Mouse (Mus musculus) hindbrain, embryonic 16.5 days (tissue): ENCODE measurements around the gene Alyref. TPM values are rescaled to one million over a fixed set of nuclear protein-coding genes. Genes with fewer than 3 reads are reported as not detected.
A peak's percentile ranks its signal among the peaks of the same experiment; 100 is the strongest.
"Not testable (repeated sequence)": the region's sequence is repeated elsewhere in the genome, so short reads cannot be mapped to it uniquely, and the experiment has no call there.

ENCODE experiments used
- ATAC-seq: fragments of 200-750 bp; cut with Nextera tagmentation; 2 replicates; pipeline ENCODE4 v1.8.0; 2017; ENCODE audit warnings: moderate TSS enrichment, moderate library complexity
- H3K27ac ChIP-seq: fragments of 300-500 bp; sonication (generic); 2 replicates; pipeline ENCODE4 v1.5.1; 2014; ENCODE audit warnings: low read depth, mild to moderate bottlenecking, control low read depth, low read length, moderate library complexity
- H3K27me3 ChIP-seq: fragments of 300-500 bp; sonication (generic); replicated peaks from 2 replicates; pipeline ENCODE4 v1.6.1; 2014; ENCODE audit warnings: low read length; ENCODE audit not compliant: control insufficient read depth, insufficient read depth
- H3K36me3 ChIP-seq: fragments of 300-500 bp; sonication (generic); 2 replicates; pipeline ENCODE4 v1.6.1; 2014; ENCODE audit warnings: mild to moderate bottlenecking, low read length, moderate library complexity, mixed read lengths; ENCODE audit not compliant: control insufficient read depth, insufficient read depth
- H3K4me1 ChIP-seq: fragments of 300-500 bp; sonication (generic); 2 replicates; pipeline ENCODE4 v1.6.1; 2014; ENCODE audit warnings: low read depth, low read length; ENCODE audit not compliant: control insufficient read depth, insufficient read depth
- H3K4me2 ChIP-seq: fragments of 300-500 bp; sonication (generic); 2 replicates; pipeline ENCODE4 v1.6.1; 2014; ENCODE audit warnings: mild to moderate bottlenecking, low read length, control low read depth, moderate library complexity
- H3K4me3 ChIP-seq: fragments of 300-500 bp; sonication (generic); 2 replicates; pipeline ENCODE4 v1.5.1; 2014; ENCODE audit warnings: mild to moderate bottlenecking, low read length, control low read depth, moderate library complexity
- H3K9ac ChIP-seq: fragments of 300-500 bp; sonication (generic); 2 replicates; pipeline ENCODE4 v1.6.1; 2014; ENCODE audit warnings: low read depth, mild to moderate bottlenecking, control low read depth, low read length, moderate library complexity
- H3K9me3 ChIP-seq: fragments of 300-500 bp; sonication (generic); 2 replicates; pipeline ENCODE4 v1.6.1; 2014; ENCODE audit warnings: mild to moderate bottlenecking, low read length, moderate library complexity; ENCODE audit not compliant: control insufficient read depth
- WGBS: fragments of 180-500 bp; shearing (Covaris S2); extraction: QIAGEN DNeasy Blood & Tissue Kit; methylation state at CpG from one replicate; pipeline ENCODE4 v1.1.7; 2014; 5-methylcytosine and 5-hydroxymethylcytosine counted together
- polyA plus RNA-seq: library from polyadenylated mRNA; unstranded; fragments of >200 nt; fragmentation: Nextera tagmentation; extraction: Ambion mirVana; gene quantifications from 2 replicates; pipeline ENCODE4 v1.2.1, GENCODE M21; 2015

The Alyref gene
- polyA plus RNA-seq, 1 experiment from 2014 or later = 55.8 TPM

DNA sequence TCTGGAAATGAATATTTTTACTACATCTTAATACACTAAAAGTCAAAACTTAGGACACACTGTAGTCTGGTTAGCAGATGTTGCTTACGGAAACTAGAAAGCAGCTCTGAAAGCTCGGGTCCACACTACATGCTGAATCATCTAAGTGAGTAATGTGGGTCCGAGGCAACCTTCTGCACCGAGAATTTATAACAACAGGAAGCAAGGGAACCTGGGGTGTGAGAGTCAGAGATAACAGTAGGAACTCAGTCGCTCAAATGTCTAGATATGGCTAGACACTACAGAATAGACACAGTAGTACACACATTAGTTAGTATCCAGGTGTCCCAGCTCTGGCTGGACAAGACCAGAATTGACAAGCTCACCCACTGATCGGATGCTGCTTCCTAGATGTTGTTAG is 9.6 kb downstream of the Alyref start:
- no peak for ATAC-seq
- 95% methylated on average over 6 of the region's 6 CpGs for WGBS
- H3K27ac ChIP-seq = no peak overlapping the region
- no peak overlapping the region for H3K4me3 ChIP-seq
- 0 out of 2 replicates have a peak, but pooled peaks cover 3% of the 10 kb centered on the region for H3K9me3 ChIP-seq
- H3K4me1 ChIP-seq = no peaks in the 10 kb centered on the region
- no peaks in the 10 kb centered on the region for H3K27me3 ChIP-seq
- no peak overlapping the region for H3K4me2 ChIP-seq
- no peak overlapping the region for H3K9ac ChIP-seq
- H3K36me3 ChIP-seq = peaks cover 44% of the 10 kb centered on the region

DNA sequence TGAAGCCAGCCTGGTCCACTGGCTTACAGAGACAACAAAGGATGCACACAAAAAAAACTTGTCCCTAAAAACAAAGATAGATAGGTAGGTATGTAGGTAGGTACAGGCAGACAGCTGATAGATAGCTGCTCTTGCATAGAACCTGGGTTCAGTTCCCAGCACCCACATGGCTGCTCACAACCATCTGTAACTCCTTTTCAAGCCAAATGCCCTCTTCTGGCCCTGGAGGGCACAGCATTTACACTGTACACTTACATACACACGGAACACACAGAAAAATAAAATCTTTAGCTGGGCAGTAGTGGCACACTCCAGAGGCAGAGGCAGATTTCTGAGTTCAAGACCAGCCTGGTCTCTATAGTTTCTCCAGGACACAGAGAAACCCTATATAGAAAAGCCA is 14.2 kb downstream of the Alyref start:
- Histone ChIP-seq H3K27ac (no peak overlapping the region), H3K36me3 (peaks cover 34% of the 10 kb centered on the region), H3K4me1 (peaks cover 18% of the 10 kb centered on the region), H3K27me3 (no peaks in the 10 kb centered on the region), H3K4me2 (no peak overlapping the region), H3K9me3 (0 out of 2 replicates have a peak, but pooled peaks cover 3% of the 10 kb centered on the region), H3K4me3 (no peak overlapping the region), H3K9ac (no peak overlapping the region)
- 97% methylated on average over 1 of the region's 1 CpGs for WGBS
- ATAC-seq = no peak

DNA sequence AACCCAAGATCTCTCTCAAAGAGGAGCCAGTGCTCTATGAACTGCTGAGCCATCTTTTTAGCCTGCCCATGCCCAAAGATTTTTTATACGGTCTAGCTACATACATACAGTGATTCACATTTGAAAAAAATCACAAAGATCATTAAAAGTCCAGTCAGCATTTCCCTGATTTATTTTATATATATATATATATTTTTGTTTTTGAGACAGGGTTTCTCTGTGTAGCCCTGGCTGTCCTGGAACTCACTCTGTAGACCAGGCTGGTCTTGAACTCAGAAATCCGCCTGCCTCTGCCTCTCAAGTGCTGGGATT is 15.2 kb downstream of the Alyref start:
- WGBS = 90% methylated on average over 2 of the region's 2 CpGs
- not testable (repeated sequence) for H3K9me3 ChIP-seq, ATAC-seq, H3K4me3 ChIP-seq, H3K27me3 ChIP-seq, H3K9ac ChIP-seq, H3K4me2 ChIP-seq, H3K27ac ChIP-seq
- peaks cover 21% of the 10 kb centered on the region for H3K4me1 ChIP-seq
- H3K36me3 ChIP-seq = peaks cover 39% of the 10 kb centered on the region

DNA sequence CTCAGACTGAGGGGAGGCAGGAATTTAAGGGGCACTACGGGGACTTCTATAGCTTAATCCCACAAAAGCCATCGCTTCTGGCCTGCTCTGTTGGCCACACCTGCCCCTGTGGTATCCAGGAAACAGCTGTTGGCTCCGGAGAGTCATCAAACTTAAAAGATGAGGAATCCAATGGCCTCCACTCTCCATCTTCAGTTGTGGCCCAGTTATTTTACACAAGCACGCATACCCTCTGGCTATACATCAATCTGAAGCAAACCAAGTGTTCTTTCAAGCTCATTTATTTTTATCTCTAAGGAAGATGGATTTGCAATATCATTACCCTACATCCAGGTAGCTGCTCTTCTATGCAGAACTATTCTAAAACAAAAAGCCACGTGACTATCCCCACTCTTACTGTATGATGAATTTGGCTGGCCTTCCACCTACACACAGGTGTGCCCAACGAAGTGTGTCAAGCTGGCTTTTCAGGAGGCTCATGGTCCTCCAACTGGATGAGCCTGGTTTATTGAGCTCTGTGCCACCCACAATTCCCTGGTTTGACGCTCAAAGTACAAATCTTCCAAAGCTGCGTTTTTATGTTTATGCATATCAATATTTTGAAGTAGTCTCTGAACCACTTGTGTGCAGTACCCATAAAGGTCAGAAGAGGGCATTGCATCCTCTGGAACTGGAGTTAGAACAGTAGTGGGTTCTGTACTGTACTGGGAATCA is 15.7 kb downstream of the Alyref start:
- H3K36me3 ChIP-seq = peaks cover 44% of the 10 kb centered on the region
- peaks cover 21% of the 10 kb centered on the region for H3K4me1 ChIP-seq
- ATAC-seq = no peak; the same call in 1 of the 2 replicates
- WGBS = 72% methylated on average over 8 of the region's 8 CpGs
- peak overlapping the region; percentile 89 for H3K4me3 ChIP-seq
- 0 out of 2 replicates have a peak, but pooled peaks cover 3% of the 10 kb centered on the region for H3K9me3 ChIP-seq
- peak overlapping the region; percentile 97 for H3K27ac ChIP-seq
- no peaks in the 10 kb centered on the region for H3K27me3 ChIP-seq
- peak overlapping the region; percentile 99 for H3K4me2 ChIP-seq
- H3K9ac ChIP-seq = peak overlapping the region; percentile 97

DNA sequence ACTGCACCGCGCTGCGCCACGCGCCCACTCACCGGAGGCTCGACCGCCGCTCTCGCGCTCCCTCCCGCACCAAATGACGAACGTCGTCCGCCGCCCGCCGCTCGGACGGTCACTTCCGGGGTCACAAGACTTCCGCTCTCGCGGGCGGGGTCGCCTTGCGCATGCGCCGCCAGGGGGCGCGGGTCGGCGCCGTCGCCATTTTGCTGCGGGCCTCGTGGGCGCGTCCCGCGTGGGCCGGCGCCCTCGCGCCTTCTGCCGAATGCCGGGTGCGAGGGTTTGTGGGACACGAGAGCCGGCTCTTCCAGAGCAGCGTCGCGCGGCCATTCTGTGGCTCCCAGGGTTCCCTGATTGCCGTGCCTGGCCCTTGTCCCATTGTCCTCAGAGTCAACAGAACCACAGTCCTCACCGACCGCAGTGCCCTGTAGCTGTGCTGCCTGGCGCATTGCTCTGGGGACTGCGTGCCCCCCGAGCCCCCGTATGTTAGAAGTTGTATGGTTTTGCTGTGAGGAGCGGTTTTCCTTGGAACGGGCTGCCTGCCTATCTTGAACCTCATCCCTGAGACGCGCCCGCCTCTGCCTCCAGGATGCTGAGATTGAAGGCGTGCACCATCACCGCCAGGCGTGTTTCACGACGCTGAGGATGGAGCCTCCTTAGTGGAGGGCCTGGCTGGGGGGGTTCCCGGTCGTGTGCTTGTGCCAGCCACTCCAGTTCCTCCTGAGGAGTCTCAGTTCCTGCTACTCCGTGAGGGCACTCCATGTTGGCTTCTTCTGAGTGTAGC is 16.5 kb downstream of the Alyref start, which contains the start of gene Arhgdia:
Arhgdia (minus strand) TSS at position 135 of the 778 bp plus-strand sequence.
- H3K4me2 ChIP-seq = peak within 1 kb of the TSS; percentile 99
- 7% methylated on average over 63 of the region's 75 CpGs for WGBS
- peaks cover 42% of the 10 kb centered on the region for H3K36me3 ChIP-seq

DNA sequence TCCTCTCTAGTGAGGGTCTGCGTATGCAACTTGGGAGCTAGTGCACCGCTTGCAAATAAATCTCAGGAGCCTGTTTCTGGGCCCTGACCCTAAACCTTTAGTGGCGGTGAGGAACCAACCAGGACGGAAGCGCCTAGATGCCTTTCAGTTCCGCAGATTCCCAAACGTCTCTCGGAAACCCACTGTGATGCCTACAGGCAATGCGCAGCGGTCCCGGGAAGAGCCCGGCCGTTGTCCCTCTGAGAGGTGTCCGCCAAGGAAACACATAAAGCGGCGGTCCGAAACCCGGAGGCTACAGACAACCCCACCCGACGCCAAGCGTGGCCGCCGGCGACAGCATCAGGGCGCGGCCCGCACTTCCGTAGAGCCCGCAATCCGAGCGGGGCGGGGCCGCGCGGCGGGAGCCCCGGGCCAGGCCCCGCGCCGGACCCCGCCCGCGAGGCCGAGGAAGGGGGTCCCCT is 17.3 kb downstream of the Alyref start:
- Histone ChIP-seq H3K4me2 (peak overlapping the region; percentile 99), H3K27ac (peak overlapping the region; percentile 97), H3K36me3 (peaks cover 35% of the 10 kb centered on the region), H3K9ac (peak overlapping the region; percentile 97), H3K9me3 (0 out of 2 replicates have a peak, but pooled peaks cover 3% of the 10 kb centered on the region), H3K27me3 (no peaks in the 10 kb centered on the region), H3K4me1 (peaks cover 21% of the 10 kb centered on the region), H3K4me3 (peak overlapping the region; percentile 89)
- peak; percentile 30; the same call in 1 of the 2 replicates for ATAC-seq
- WGBS = under 1% methylated on average over 33 of the region's 44 CpGs

More for the DNA sequence above, 16.5 kb downstream of the Alyref start, which contains the start of gene Arhgdia:
- Histone ChIP-seq H3K4me3 (peak within 1 kb of the TSS; percentile 89), H3K4me1 (peaks cover 21% of the 10 kb centered on the region), H3K27ac (peak within 1 kb of the TSS; percentile 97), H3K27me3 (no peaks in the 10 kb centered on the region), H3K9me3 (0 out of 2 replicates have a peak, but pooled peaks cover 3% of the 10 kb centered on the region), H3K9ac (peak within 1 kb of the TSS; percentile 97)
- peak; percentile 76 for ATAC-seq

DNA sequence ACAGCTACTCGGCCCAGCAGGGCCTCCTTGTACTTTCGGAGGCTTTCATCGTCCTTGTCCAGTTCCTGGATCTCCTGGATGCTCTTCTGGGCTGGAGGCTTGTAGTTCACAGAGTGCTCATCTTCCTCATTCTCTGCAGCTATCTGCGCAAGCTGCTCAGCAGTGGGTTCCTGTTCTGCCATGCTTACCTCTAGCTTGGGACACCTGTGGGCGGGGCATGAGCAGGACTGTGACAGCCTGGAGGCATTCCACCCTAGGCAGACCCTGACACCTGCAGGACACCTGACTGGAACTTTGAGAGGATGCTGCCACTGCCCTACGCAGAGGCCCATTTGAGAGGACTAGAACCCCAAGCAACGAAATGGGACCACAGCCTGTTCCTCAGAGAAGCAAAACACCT is 18.0 kb downstream of the Alyref start:
- H3K9ac ChIP-seq = peak overlapping the region; percentile 97
- no peak for ATAC-seq
- H3K9me3 ChIP-seq = 0 out of 2 replicates have a peak, but pooled peaks cover 3% of the 10 kb centered on the region
- H3K4me2 ChIP-seq = peak overlapping the region; percentile 99
- WGBS = 59% methylated on average over 7 of the region's 7 CpGs
- no peaks in the 10 kb centered on the region for H3K27me3 ChIP-seq
- peaks cover 31% of the 10 kb centered on the region for H3K36me3 ChIP-seq
- peaks cover 21% of the 10 kb centered on the region for H3K4me1 ChIP-seq
- peak overlapping the region; percentile 11 for H3K27ac ChIP-seq
- H3K4me3 ChIP-seq = peak overlapping the region; percentile 89

DNA sequence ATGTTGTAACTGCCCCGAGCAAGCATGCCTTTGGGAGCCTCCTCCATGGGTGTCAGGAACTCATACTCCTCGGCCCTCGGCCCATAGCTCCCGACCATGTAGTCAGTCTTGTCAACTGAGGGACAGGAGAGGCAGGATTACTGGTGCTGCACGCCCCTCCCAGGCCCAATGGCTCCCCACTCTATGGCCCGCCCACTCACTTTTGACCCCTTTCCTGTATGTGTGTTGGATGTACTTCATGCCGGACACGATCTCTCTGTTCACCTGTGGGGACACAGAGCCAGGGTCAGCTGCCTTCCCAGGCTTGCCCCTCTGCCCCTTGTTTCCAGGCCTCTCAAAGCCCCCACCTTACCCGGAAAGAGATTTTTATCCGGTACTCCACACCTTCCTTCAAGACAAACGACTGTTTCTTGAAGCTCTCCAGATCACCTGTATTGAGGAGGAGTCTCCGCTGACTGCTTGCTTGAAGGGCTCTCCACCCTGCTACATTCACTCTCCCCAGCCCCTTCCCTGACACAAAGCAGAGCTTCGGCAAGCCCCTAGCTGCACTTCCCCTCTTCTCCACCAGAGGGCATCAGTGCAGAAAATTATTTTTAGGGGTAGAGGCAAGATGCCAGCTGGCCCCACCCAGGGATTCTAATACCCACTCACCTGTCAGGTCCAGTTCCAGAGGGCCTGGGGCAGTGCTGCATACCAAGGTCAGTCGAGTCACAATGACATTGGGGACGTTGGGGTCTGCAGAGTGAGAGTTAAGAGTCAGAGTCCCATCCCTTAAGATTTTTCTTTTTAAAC is 18.7 kb downstream of the Alyref start:
- ATAC-seq = no peak
- peak overlapping the region; percentile 11 for H3K27ac ChIP-seq
- 57% methylated on average over 15 of the region's 15 CpGs for WGBS

More for the DNA sequence above, 18.7 kb downstream of the Alyref start:
- Histone ChIP-seq H3K4me3 (peak overlapping the region; percentile 89), H3K36me3 (peaks cover 30% of the 10 kb centered on the region), H3K27me3 (no peaks in the 10 kb centered on the region), H3K9ac (peak overlapping the region; percentile 97), H3K4me1 (peaks cover 22% of the 10 kb centered on the region), H3K9me3 (0 out of 2 replicates have a peak, but pooled peaks cover 3% of the 10 kb centered on the region), H3K4me2 (peak overlapping the region; percentile 99)
